In the genomic region with DNA sequence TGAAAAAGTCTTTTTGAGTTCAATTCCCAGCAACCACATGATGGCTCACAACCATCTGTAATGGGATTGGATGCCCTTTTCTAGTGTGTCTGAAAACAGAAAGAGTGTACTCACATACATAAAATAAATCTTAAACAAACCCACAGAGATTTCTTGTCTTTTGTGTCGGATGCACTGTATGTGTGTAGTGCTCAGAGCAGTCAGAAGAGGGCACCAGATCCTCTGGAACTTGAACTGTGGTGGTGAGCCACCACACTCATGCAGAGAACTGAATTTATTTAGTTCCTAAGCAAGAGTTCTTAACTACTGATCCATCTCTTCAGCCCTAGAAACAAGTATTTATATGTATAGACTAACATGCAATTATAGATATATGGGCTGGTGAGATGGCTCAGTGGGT, we compare ENCODE assay signal across 10 mouse cellular contexts. TPM values are rescaled to one million over a fixed set of nuclear protein-coding genes. Genes with fewer than 3 reads are reported as not detected.
A peak's percentile ranks its signal among the peaks of the same experiment; 100 is the strongest.
DNase-seq lines count a peak whose midpoint lies in the region; ATAC-seq and TF ChIP-seq lines count a peak whose summit lies in the region.
"Had no signal": no experiment of that assay in that cellular context is flagged by ENCODE, and none has a peak within 500 bp of the region (broad histone marks: within the 10 kb centered on the region; RNA-seq: fewer than 3 reads in every experiment).

No protein-coding gene starts in this region.

- WGBS in heart, postnatal 0 days: 47% methylated on average over 1 of the region's 1 CpGs

- H3K4me2 ChIP-seq in heart, postnatal 0 days (ENCODE audit: low read depth, low read length): no peak overlapping the region
- H3K4me2 ChIP-seq: embryonic facial prominence, embryonic 15.5 days; limb, embryonic 15.5 days had no signal

- H3K9me3 ChIP-seq in heart, postnatal 0 days (replicated peaks; ENCODE audit: control insufficient read depth, low read length): no peaks in the 10 kb centered on the region
- H3K9me3 ChIP-seq: embryonic facial prominence, embryonic 15.5 days; limb, embryonic 15.5 days had no signal

- peak; percentile 52 for TF ChIP-seq CTCF in heart, postnatal 0 days (IDR thresholded peaks at IDR 0.05; ENCODE audit: low read depth)
- peak; percentile 60; the same call in 1 of the 2 replicates for TF ChIP-seq CTCF in brain, embryonic 14.5 days (IDR thresholded peaks at IDR 0.05; ENCODE audit: borderline replicate concordance, extremely low read depth, insufficient read depth, insufficient read length)

- H3K36me3 ChIP-seq in heart, postnatal 0 days (replicated peaks; ENCODE audit: control insufficient read depth, insufficient read depth, low read length): peaks cover 20% of the 10 kb centered on the region

- H3K27me3 ChIP-seq in heart, postnatal 0 days (ENCODE audit: control insufficient read depth, insufficient read depth, low read length): no peaks in the 10 kb centered on the region
- H3K27me3 ChIP-seq: embryonic facial prominence, embryonic 15.5 days; limb, embryonic 15.5 days had no signal

- H3K9ac ChIP-seq in heart, postnatal 0 days (replicated peaks; ENCODE audit: low read depth, low read length): no peak overlapping the region
- H3K9ac ChIP-seq: embryonic facial prominence, embryonic 15.5 days; limb, embryonic 15.5 days had no signal

- no peak for TF ChIP-seq POLR2A in brain, embryonic 14.5 days (IDR thresholded peaks at IDR 0.05; ENCODE audit: borderline replicate concordance, extremely low read depth, insufficient read depth, insufficient read length, poor library complexity, severe bottlenecking)

- no peak overlapping the region for H3K4me3 ChIP-seq in heart, postnatal 0 days (ENCODE audit: low read depth, low read length)
- H3K4me3 ChIP-seq: embryonic facial prominence, embryonic 15.5 days; limb, embryonic 15.5 days had no signal

- TF ChIP-seq EP300 in heart, postnatal 0 days (IDR thresholded peaks at IDR 0.05; ENCODE audit: low read depth): no peak

- H3K4me1 ChIP-seq in heart, postnatal 0 days (ENCODE audit: control insufficient read depth, insufficient read depth): 0 out of 2 replicates have a peak, but pooled peaks cover 10% of the 10 kb centered on the region

- H3K27ac ChIP-seq in heart, postnatal 0 days (ENCODE audit: low read depth): no peak overlapping the region
- H3K27ac ChIP-seq: embryonic facial prominence, embryonic 15.5 days; limb, embryonic 15.5 days had no signal

- no peak for ATAC-seq in heart, postnatal 0 days (ENCODE audit: insufficient read depth, low read depth)
- peak; percentile 55 for ATAC-seq in inflammation-experienced regulatory T-cells, adult 6 months

- peak; percentile 39 for DNase-seq in heart, postnatal 0 days (ENCODE audit: low spot score)
- no peak for DNase-seq in heart, adult 8-10 months (ENCODE audit: low spot score)
- DNase-seq in spleen, adult 18-20 months: peak; percentile 7 to 44
- no peak for DNase-seq in spleen, adult 12 weeks (ENCODE audit: low spot score)
- DNase-seq in brain, embryonic 14.5 days (ENCODE audit: low read depth): peak; percentile 51
- peak; percentile 25 for DNase-seq in retina, postnatal 7 days (ENCODE audit: low read depth, low spot score)
- no peak for DNase-seq in layer of hippocampus, adult 8-10 months (ENCODE audit: low spot score in 2 of 2)

RNA-seq across cellular contexts. Expression of a gene that starts 4.3 kb away (rescaled TPM):
- total RNA-seq in heart, postnatal 0 days (2014; rRNA removed; ENCODE audit: low replicate concordance): 688 and 746 TPM in 2 replicates
- 2,678 and 2,844 TPM in 2 replicates for polyA plus RNA-seq in heart, postnatal 0 days (2015; fragmentation: Nextera tagmentation; extraction: Ambion mirVana)
- 1,000 to 10,000 TPM; 1,427 to 1,918 (median 1,690) TPM for total RNA-seq in heart, adult 8-10 months (2022)
- 610 and 841 TPM in 2 replicates for polyA plus RNA-seq in brain, embryonic 14.5 days (2012; rRNA removed)
- 100 to 1,000 TPM; 468 to 593 (median 553) TPM for polyA plus RNA-seq in inflammation-experienced regulatory T-cells, adult 6 months (2017; shearing (Covaris generic))
- total RNA-seq in layer of hippocampus, adult 8-10 months (2022): 100 to 1,000 TPM; 246 to 356 (median 299) TPM

RNA-seq across cellular contexts. Expression of a gene that starts 35.1 kb away (rescaled TPM):
- total RNA-seq in heart, postnatal 0 days (2014; rRNA removed; ENCODE audit: low replicate concordance): 4.9 and 7.8 TPM in 2 replicates
- 4.2 and 4.4 TPM in 2 replicates for polyA plus RNA-seq in heart, postnatal 0 days (2015; fragmentation: Nextera tagmentation; extraction: Ambion mirVana)
- total RNA-seq in heart, adult 8-10 months (2022): 10 to 100 TPM; 22.2 to 33.6 (median 29.8) TPM
- polyA plus RNA-seq in brain, embryonic 14.5 days (2012; rRNA removed): 25.6 and 41.4 TPM in 2 replicates
- polyA plus RNA-seq in inflammation-experienced regulatory T-cells, adult 6 months (2017; shearing (Covaris generic)): 10 to 100 TPM; 17.8 to 38.5 (median 32.9) TPM
- total RNA-seq in layer of hippocampus, adult 8-10 months (2022): 100 to 1,000 TPM in 1 of 4 experiments, 10 to 100 TPM in 3; 63.4 to 103 (median 80.1) TPM

RNA-seq across cellular contexts. Expression of a gene that starts 49.2 kb away (rescaled TPM):
- total RNA-seq in heart, postnatal 0 days (2014; rRNA removed; ENCODE audit: low replicate concordance): 10.7 and 16.8 TPM in 2 replicates
- 9.8 and 9.9 TPM in 2 replicates for polyA plus RNA-seq in heart, postnatal 0 days (2015; fragmentation: Nextera tagmentation; extraction: Ambion mirVana)
- 10 to 100 TPM; 33.8 to 42.1 (median 35.3) TPM for total RNA-seq in heart, adult 8-10 months (2022)
- polyA plus RNA-seq in brain, embryonic 14.5 days (2012; rRNA removed): 24.0 and 42.3 TPM in 2 replicates
- 10 to 100 TPM; 25.5 to 40.2 (median 34.4) TPM for polyA plus RNA-seq in inflammation-experienced regulatory T-cells, adult 6 months (2017; shearing (Covaris generic))
- total RNA-seq in layer of hippocampus, adult 8-10 months (2022): 10 to 100 TPM; 69.7 to 84.9 (median 72.3) TPM

Comparison
In these comparisons a context has a peak if more than half of its experiments do, and no peak if none do; other contexts are left out.
1. DNase-seq: peak in heart, postnatal 0 days (single experiment), spleen, adult 18-20 months (2 of 2), brain, embryonic 14.5 days (single experiment) and retina, postnatal 7 days (single experiment); none in heart, adult 8-10 months (single experiment), spleen, adult 12 weeks (single experiment) and layer of hippocampus, adult 8-10 months (0 of 2).